Mouse (Mus musculus) bone marrow, adult 2 months (tissue): ENCODE data around the gene Zfp952. TPM values are rescaled to one million over a fixed set of nuclear protein-coding genes. Genes with fewer than 3 reads are reported as not detected.

Experiments
- H3K27ac ChIP-seq: fragments of 200-500 bp; 2 replicates; pipeline ENCODE4 v1.5.1; 2012; ENCODE audit warnings: low read depth, mild to moderate bottlenecking, control low read depth, inconsistent platforms, low read length; ENCODE audit not compliant: control insufficient read depth, poor library complexity, insufficient read depth
- H3K4me1 ChIP-seq: fragments of 200-500 bp; 2 replicates; pipeline ENCODE4 v1.6.1; 2011; ENCODE audit warnings: low read length; ENCODE audit not compliant: control insufficient read depth, insufficient read depth
- H3K4me3 ChIP-seq: fragments of 200-500 bp; replicated peaks from 2 replicates; pipeline ENCODE3; 2011; ENCODE audit warnings: mild to moderate bottlenecking, low read depth, low read length, control low read depth; ENCODE audit not compliant: control insufficient read depth
- CTCF ChIP-seq: fragments of 200-500 bp; IDR thresholded peaks from 2 replicates; pipeline ENCODE4 v1.5.1; 2011; ENCODE audit warnings: low read length, control low read depth; ENCODE audit not compliant: control insufficient read depth, insufficient read depth
- POLR2A ChIP-seq: fragments of 200-500 bp; IDR thresholded peaks from 2 replicates; pipeline ENCODE4 v1.6.1; 2011; ENCODE audit warnings: low read depth, mild to moderate bottlenecking, control low read depth, low read length, borderline replicate concordance; ENCODE audit not compliant: control insufficient read depth
- WGBS: fragments of 180-500 bp; shearing (Covaris S2); methylation state at CpG from one replicate; pipeline ENCODE4 v1.1.7; 2018; 5-methylcytosine and 5-hydroxymethylcytosine counted together
- polyA plus RNA-seq: library from polyadenylated mRNA; stranded (reverse); fragments of >200 nt; gene quantifications from 2 replicates; pipeline ENCODE4 v1.2.4, GENCODE M21; 2011; ENCODE audit warnings: low replicate concordance; ENCODE audit not compliant: missing spikeins, insufficient read depth, insufficient read length

Zfp952 gene
- polyA plus RNA-seq, 1 experiment, result 5.8 TPM

GRCm38 (mm10) chr17:33032376-33032775 lies 39.4 kb downstream of the Zfp952 start:
- no peak overlapping the region for H3K27ac ChIP-seq
- H3K4me1 ChIP-seq, result no peaks in the 10 kb centered on the region
- no peak overlapping the region for H3K4me3 ChIP-seq
- WGBS, result 9% methylated on average over 10 of the region's 10 CpGs
- TF ChIP-seq CTCF (no peak), POLR2A (no peak)

- WGBS, result 3% methylated on average over 27 of the region's 27 CpGs
- no peak within 1 kb of the TSS for H3K27ac ChIP-seq
- peak within 1 kb of the TSS; percentile 90 for H3K4me3 ChIP-seq
- TF ChIP-seq CTCF (no peak), POLR2A (no peak)
- no peaks in the 10 kb centered on the region for H3K4me1 ChIP-seq
Measured at GRCm38 (mm10) chr17:33032900-33033891, 40.3 kb downstream of the Zfp952 start, which contains the start of gene Zfp763. Gene Zfp763, minus strand, starts transcription at chr17:33033402.

Other genes starting within 250 kb of the Zfp952 start
- 9.7 and 13.5 TPM in 2 replicates for gene Zfp871, start 204.8 kb upstream of the Zfp952 start, polyA plus RNA-seq
- gene Zfp811, start 183.2 kb upstream of the Zfp952 start, polyA plus RNA-seq, result 0.45 and 1.3 TPM in 2 replicates
- 0.49 and 5.1 TPM in 2 replicates for gene Zfp799, start 162.9 kb upstream of the Zfp952 start, polyA plus RNA-seq
- 0.81 and 1.6 TPM in 2 replicates for gene Zfp870, start 101.5 kb upstream of the Zfp952 start, polyA plus RNA-seq
- gene Cyp4f14, start 75.8 kb upstream of the Zfp952 start, polyA plus RNA-seq, result 1.00 TPM in 1 of 2 replicates, not detected in the other
- gene Cyp4f13, start 45.7 kb upstream of the Zfp952 start, polyA plus RNA-seq, result 43.1 and 46.3 TPM in 2 replicates
- gene Zfp472, start 27.3 kb upstream of the Zfp952 start, polyA plus RNA-seq, result 3.8 and 13.6 TPM in 2 replicates
- gene Zfp763, start 40.3 kb downstream of the Zfp952 start, polyA plus RNA-seq, result 1.8 and 4.5 TPM in 2 replicates
- not detected in 2 replicates for gene 4921501E09Rik, start 74.9 kb downstream of the Zfp952 start, polyA plus RNA-seq
- gene Zfp563, start 96.2 kb downstream of the Zfp952 start, polyA plus RNA-seq, result 1.5 and 2.6 TPM in 2 replicates
- not detected in 2 replicates for gene Morc2b, start 146.6 kb downstream of the Zfp952 start, polyA plus RNA-seq
- 0.42 TPM in 1 of 2 replicates, not detected in the other for gene Olfr55, start 175.3 kb downstream of the Zfp952 start, polyA plus RNA-seq
- gene Olfr239, start 198.2 kb downstream of the Zfp952 start, polyA plus RNA-seq, result not detected in 2 replicates
- 0.27 and 0.38 TPM in 2 replicates for gene Olfr1564, start 228.6 kb downstream of the Zfp952 start, polyA plus RNA-seq